Mouse (Mus musculus) embryo, embryonic 10 days (tissue): ENCODE measurements around the gene Ppil4.
"Not testable (repeated sequence)": the region's sequence is repeated elsewhere in the genome, so short reads cannot be mapped to it uniquely, and the experiment has no call there.

Experiments
- DNase-seq: peaks from one replicate; pipeline ENCODE4 v3.0.0-alpha.2; 2015; ENCODE audit warnings: low spot score

The Ppil4 gene

GRCm38 (mm10) chr10:7792751-7793385 lies at the start of gene Ppil4, which contains the start of gene Ginm1:
TSS of gene Ppil4 (plus strand) at chr10:7792891.
TSS of gene Ginm1 (minus strand) at chr10:7792824.
- DNase-seq: peak; percentile 97

- DNase-seq: not testable (repeated sequence)
These were observed 47.2 kb upstream of the Ppil4 start for GRCm38 (mm10) chr10:7745528-7745927.

- DNase-seq: no peak
These were observed 43.9 kb upstream of the Ppil4 start for GRCm38 (mm10) chr10:7748752-7749151.

- DNase-seq: no peak
These were observed 35.1 kb upstream of the Ppil4 start for GRCm38 (mm10) chr10:7757544-7757943.

GRCm38 (mm10) chr10:7772346-7772745 lies 20.3 kb upstream of the Ppil4 start:
- DNase-seq: no peak

GRCm38 (mm10) chr10:7772769-7773168 lies 19.9 kb upstream of the Ppil4 start:
- no peak for DNase-seq

- no peak for DNase-seq
These were observed 17.3 kb upstream of the Ppil4 start for GRCm38 (mm10) chr10:7775421-7775820.

GRCm38 (mm10) chr10:7778361-7778760 lies 14.3 kb upstream of the Ppil4 start:
- no peak for DNase-seq

GRCm38 (mm10) chr10:7779751-7780237 lies 12.9 kb upstream of the Ppil4 start:
- DNase-seq: peak; percentile 15

- peak; percentile 90 for DNase-seq
These were observed 12.2 kb upstream of the Ppil4 start for GRCm38 (mm10) chr10:7780238-7781176.

GRCm38 (mm10) chr10:7781214-7781613 lies 11.5 kb upstream of the Ppil4 start:
- no peak for DNase-seq

GRCm38 (mm10) chr10:7787319-7787718 lies 5.4 kb upstream of the Ppil4 start:
- DNase-seq: no peak

GRCm38 (mm10) chr10:7792254-7792750 lies 389 bp upstream of the Ppil4 start:
- DNase-seq: no peak

GRCm38 (mm10) chr10:7801258-7801657 lies 8.6 kb downstream of the Ppil4 start:
- DNase-seq: no peak

- DNase-seq: no peak
These were observed 9.9 kb downstream of the Ppil4 start for GRCm38 (mm10) chr10:7802519-7803140.

GRCm38 (mm10) chr10:7809937-7810336 lies 17.2 kb downstream of the Ppil4 start:
- peak; percentile 74 for DNase-seq

GRCm38 (mm10) chr10:7816476-7816875 lies 23.8 kb downstream of the Ppil4 start:
- no peak for DNase-seq

GRCm38 (mm10) chr10:7818676-7819075 lies 26.0 kb downstream of the Ppil4 start:
- DNase-seq: no peak

- DNase-seq: no peak
These were observed 26.5 kb downstream of the Ppil4 start for GRCm38 (mm10) chr10:7819156-7819555.

- DNase-seq: no peak
These were observed 26.9 kb downstream of the Ppil4 start for GRCm38 (mm10) chr10:7819603-7820002.

- DNase-seq: no peak
These were observed 27.5 kb downstream of the Ppil4 start for GRCm38 (mm10) chr10:7820171-7820570.

GRCm38 (mm10) chr10:7821981-7822380 lies 29.3 kb downstream of the Ppil4 start:
- no peak for DNase-seq
